ENCODE assay signal across 18 mouse cellular contexts in genomic region chr13:8838394-8838793, GRCm38 (mm10).
"Had no signal": no experiment of that assay in that cellular context is flagged by ENCODE, and none has a peak within 500 bp of the region (broad histone marks: within the 10 kb centered on the region; RNA-seq: fewer than 3 reads in every experiment).

No protein-coding gene starts in this region.

- H3K4me3 ChIP-seq: limb, embryonic 10.5 days; limb, embryonic 13.5 days; liver, embryonic 12.5 days; liver, embryonic 15.5 days; lung, embryonic 15.5 days; neural tube, embryonic 12.5 days; stomach, embryonic 15.5 days had no signal

- H3K4me1 ChIP-seq: limb, embryonic 10.5 days; limb, embryonic 13.5 days; liver, embryonic 15.5 days; lung, embryonic 15.5 days; neural tube, embryonic 12.5 days; stomach, embryonic 15.5 days had no signal

- ATAC-seq: intestine, embryonic 16.5 days; liver, embryonic 12.5 days had no signal

- H3K27ac ChIP-seq: limb, embryonic 10.5 days; limb, embryonic 13.5 days; liver, embryonic 15.5 days; neural tube, embryonic 12.5 days; stomach, embryonic 15.5 days had no signal

- H3K9ac ChIP-seq: limb, embryonic 13.5 days; liver, embryonic 12.5 days; liver, embryonic 15.5 days; lung, embryonic 15.5 days; neural tube, embryonic 12.5 days; stomach, embryonic 15.5 days had no signal

- H3K27me3 ChIP-seq: limb, embryonic 13.5 days; liver, embryonic 12.5 days; liver, embryonic 15.5 days; lung, embryonic 15.5 days; neural tube, embryonic 12.5 days; stomach, embryonic 15.5 days had no signal

- H3K4me2 ChIP-seq: limb, embryonic 13.5 days; liver, embryonic 12.5 days; liver, embryonic 15.5 days; lung, embryonic 15.5 days; midbrain, embryonic 11.5 days; neural tube, embryonic 12.5 days; stomach, embryonic 15.5 days had no signal

- DNase-seq: kidney, adult 18-20 months; liver; lung, adult 18-20 months; lung, postnatal 10 days; lung, postnatal 36 days; midbrain, embryonic 14.5 days; right cerebral cortex, postnatal 25 days; spleen, adult 18-20 months; thymus, postnatal 25 days had no signal

- H3K9me3 ChIP-seq: limb, embryonic 10.5 days; limb, embryonic 13.5 days; liver, embryonic 12.5 days; liver, embryonic 15.5 days; lung, embryonic 15.5 days; neural tube, embryonic 12.5 days; stomach, embryonic 15.5 days had no signal
